Mouse (Mus musculus) CH12.LX (cell line): ENCODE measurements around the gene Pacsin1.

ENCODE experiments used
- RCOR1 ChIP-seq: conservative IDR thresholded peaks from 2 replicates; pipeline ENCODE4 v1.6.1; 2012; ENCODE audit warnings: low read depth, mild to moderate bottlenecking, inconsistent platforms, low read length, improper control_type of control experiment
- USF1 ChIP-seq: IDR thresholded peaks from 2 replicates; pipeline ENCODE4 v1.6.1; 2014; ENCODE audit warnings: low read depth, mild to moderate bottlenecking, inconsistent platforms, low read length, improper control_type of control experiment

GRCm38 (mm10) chr17:27656414-27656813 lies 1.1 kb downstream of the Pacsin1 start:
- TF ChIP-seq USF1 (no peak), RCOR1 (no peak)
